Mouse (Mus musculus) gastrocnemius, postnatal 14 days (tissue): ENCODE data around the gene Mief2. TPM values are rescaled to one million over a fixed set of nuclear protein-coding genes. Genes with fewer than 3 reads are reported as not detected.

Experiments used
- DNase-seq: peaks from one replicate; pipeline ENCODE4 v3.0.0; 2021; ENCODE audit warnings: mixed read lengths
- intact Hi-C: fragments of 180-260 bp; cut with DNase I; formaldehyde crosslinking; loops from one replicate; pipeline ENCODE4 v1.15.1; 2025; ENCODE audit warnings: low total_unique reads
- total RNA-seq, 2 experiments: library from RNA; stranded (reverse); gene quantifications; 2 replicates each; pipeline ENCODE4 v1.2.3; 2021

Mief2 gene
- total RNA-seq, 2 experiments from 2014 or later, result 82.5 to 88.4 TPM

DNA sequence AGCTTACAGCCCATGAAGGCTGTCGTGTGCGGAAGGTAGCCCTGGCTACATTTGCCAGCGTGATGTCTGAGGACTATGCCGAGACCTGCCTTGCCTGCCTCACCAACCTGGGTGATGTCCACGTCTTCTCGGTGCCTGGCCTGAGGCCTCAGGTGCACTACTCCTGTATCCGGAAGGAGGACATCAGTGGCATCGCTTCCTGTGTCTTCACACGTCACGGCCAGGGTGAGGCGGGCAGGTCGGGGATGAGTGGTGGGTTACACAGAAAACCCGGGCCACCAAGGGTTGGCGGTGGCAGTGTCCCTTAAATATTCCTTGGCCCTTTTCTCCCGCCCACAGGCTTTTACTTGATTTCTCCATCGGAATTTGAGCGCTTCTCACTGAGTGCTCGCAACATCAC is 16.2 kb upstream of the Mief2 start:
- no peak for DNase-seq
- intact Hi-C loops, result no loop called here

DNA sequence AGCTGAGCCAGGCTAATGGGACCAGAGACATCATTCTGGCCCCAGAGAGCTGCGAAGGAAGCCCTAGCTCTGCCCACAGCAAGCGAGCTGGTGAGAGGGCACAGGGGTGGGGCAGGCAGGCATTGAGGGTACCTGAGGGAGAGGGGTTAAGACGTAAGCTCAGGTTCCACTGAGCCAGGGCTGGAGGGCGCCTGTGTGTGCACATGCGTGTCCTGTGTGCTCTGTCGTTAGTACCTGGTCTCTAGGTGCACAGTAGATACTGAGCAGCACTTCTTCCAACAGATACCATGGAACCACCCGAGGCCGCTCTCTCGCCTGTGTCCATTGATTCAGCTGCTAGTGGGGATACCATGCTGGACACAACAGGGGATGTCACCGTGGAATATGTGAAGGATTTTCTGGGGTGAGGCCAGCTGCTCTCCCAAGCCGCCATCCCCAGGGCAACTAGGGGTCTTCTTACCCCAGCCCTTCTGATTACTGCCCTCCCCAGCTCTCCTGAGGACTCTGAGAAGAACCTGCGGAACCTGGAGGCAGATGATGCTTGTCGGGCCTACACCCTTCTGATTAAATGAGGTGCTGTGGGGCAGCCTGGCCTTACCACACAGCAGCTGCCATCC is 15.5 kb upstream of the Mief2 start:
- intact Hi-C loops, result no loop called here
- DNase-seq, result no peak

DNA sequence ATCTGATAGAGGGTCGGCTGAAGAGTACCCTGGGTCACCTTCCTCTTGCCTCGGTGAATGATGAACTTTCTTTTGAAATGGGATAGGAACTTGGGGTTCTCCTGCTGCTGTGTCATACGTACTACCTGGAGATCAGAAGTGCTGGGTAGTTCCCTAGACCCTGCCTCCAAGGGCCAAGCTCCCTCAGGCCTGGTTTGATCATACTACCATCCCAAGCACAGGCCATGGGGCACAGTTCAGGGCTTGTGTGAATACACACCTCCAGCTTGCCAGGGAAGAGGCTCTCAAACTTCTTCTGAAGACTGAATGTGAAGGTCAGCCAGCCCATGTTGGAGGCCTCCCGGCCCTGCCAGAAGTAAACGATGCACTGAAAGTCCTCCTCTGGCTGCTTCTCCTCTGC is 12.4 kb upstream of the Mief2 start:
- intact Hi-C loops, result no loop called here
- DNase-seq, result no peak

DNA sequence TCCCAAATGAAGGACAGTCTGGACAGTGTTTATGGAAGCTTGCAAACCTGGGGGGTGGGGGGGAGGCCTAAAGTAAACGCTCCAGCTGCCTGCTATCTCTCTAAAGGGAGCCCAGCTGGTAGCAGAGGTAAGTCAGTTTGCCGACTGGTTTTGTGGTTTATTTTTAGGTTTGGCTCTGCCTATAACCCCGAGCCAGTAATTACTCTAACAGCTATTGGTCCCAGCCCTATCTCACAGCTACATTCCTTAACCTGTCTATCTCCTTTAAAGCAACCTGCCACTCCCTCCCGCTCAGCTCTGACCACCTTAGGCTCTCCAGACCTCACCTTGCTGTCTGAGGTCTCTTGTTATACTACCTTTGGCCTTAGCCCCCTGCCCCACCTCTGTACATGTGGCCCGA is 8.9 kb upstream of the Mief2 start:
- no peak for DNase-seq
- intact Hi-C loops, result no loop called here

DNA sequence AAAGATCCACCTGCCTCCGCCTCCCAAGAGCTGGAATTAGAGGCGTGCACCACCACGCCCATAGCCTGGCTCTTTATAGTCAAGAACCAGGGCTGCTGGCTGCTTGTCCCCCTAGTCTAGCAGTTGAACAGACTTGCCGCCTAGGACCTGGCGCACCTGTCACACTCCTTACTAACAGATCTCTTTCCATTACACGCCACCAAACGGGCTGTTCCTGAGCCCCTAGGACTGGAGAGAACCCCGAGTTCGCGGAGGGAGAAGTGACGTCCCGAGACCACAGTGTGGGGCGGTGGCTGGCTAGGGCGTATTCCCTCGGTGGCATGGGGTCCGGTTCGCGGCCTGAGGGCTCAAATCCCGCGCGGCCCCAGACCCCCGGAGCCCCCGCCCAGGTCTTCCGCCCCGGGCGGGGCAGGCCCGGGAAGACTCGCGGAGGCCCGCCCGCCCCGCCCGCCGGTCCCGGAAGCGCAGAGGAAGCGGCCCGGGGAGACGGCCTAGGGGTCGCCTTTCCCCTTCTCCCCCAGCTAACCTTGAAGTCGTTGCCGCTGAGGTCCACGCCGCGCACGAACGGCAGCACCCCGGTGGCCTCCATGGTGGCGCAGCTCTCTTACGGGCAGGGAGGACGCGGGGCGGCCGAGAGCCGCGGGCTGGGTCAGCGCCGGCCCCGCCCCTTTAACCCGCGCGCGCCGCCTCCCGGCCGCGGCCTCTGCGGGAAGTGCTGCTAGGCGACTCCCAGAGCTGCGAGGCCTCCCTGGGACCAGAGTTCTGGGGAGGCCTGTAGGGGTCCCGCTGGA is 1.4 kb upstream of the Mief2 start, which contains the start of gene Flii:
TSS of gene Flii (minus strand) at position 663 of the 791 bp plus-strand sequence.
- intact Hi-C loops, result no loop called here
- DNase-seq, result peak; percentile 87

- peak; percentile 9 for DNase-seq
- intact Hi-C loops, result no loop called here
Observed at GRCm38 (mm10) chr11:60727392-60728140, 632 bp upstream of the Mief2 start.

DNA sequence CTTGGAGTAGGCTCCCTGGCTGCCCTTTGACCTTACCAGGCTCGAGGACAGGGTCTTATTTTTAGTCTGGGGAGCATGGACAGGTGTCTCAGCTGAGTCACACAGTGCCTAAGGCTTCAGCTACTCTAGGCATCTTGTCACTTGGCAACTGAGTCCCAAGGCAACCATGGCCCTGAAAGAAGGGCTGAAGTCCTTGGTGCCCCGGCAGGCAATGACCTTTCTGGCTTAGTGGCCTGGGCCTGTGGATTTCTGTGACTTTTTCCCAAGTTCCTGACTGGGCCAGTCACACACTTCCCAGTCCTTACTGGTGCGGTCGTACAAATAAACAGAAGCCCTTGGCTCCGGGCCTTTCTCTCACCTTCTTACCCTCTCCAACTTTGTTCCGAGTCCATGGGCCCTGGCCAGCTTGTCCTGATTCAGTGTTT is 1.0 kb downstream of the Mief2 start:
- no peak for DNase-seq
- intact Hi-C loops, result no loop called here

DNA sequence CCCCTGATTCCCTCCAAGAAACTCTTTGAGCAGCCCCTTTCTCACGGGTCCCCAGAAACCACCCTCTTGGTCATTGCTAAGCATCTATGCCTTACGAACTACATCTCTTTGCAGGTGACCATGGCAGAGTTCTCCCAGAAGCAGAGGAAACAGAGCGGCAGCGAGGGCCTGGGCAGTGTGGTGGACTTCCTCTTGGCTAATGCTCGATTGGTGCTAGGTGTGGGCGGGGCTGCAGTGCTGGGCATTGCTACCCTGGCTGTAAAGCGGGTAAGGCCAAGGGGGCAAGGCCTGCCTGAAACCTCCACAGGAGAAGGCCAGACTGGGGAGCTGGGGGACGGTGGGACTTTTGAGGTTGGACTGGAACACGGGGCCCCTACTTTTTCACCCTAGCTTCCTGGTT is 2.0 kb downstream of the Mief2 start:
- intact Hi-C loops, result no loop called here
- no peak for DNase-seq

DNA sequence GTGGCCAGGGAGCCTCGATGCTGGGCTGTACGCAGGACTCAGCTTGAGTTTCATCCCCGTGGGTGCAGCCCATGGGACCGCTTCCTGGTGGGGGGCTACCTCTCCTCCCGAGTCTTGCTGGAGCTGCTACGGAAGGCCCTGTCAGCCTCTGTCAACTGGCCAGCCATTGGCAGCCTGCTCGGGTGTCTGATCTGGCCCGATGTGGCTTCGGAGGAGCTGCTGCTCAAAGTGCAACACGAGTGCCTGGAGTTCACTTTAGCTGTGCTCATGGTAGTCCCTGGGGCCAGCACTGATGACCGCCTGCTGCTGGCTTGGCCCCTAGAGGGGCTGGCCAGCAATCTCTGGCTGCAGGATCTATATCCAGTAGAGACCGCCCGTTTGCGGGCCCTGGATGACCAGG is 3.1 kb downstream of the Mief2 start:
- DNase-seq, result peak; percentile 73
- intact Hi-C loops, result no loop called here

DNA sequence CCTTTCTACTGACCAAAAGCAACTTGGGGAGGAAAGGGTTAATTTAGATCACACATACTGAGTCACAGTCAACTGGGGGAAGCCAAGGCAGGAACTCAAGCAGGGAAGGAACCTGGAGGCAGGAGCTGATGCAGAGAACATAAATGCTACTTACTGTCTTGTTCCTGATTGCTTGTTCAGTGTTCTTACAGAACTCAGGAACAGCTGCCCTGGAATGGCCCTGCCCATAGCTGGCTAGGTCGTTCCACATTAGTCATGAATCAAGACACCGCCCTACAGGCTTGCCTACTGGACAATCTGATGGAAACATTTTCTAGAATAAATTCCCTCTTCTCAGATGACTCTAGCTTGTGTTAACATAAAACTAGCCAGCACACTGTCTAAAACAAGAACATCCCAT is 6.0 kb downstream of the Mief2 start:
- intact Hi-C loops, result no loop called here
- DNase-seq, result peak; percentile 38

DNA sequence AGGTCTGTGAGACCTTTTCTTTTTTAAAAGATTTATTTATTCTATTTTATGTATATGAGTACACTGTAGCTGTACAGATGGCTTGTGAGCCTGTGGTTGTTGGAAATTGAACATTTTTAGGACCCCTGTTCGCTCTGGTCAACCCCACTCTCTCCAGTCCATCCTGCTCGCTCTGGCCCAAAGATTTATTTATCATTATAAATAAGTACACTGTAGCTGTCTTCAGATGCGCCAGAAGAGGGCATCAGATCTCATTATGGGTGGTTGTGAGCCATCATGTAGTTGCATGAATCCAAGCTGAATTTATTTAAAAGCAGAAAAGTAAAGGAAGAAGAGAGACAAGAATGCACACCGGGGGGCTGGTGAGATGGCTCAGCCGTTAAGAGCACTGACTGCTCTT is 7.0 kb downstream of the Mief2 start:
- intact Hi-C loops, result no loop called here
- no peak for DNase-seq

DNA sequence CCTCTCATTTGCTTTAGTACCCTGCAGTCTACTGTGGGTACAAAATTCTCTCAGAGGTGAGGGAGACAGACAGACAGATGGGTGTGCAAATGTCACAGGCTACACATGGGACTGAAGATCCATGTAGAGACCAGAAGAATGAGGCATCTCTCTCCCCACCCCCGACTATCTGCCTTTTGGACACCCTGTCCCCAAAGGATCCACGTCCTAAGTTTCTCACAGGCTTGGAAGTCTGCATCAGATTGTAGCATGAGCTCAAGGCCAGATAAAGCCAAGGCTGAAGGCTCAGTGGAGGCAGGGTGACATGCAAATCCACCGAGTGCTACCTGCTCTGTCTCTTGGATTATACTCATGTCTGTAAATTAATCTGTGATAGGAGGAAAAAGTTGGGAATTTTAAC is 8.3 kb downstream of the Mief2 start:
- intact Hi-C loops, result no loop called here
- DNase-seq, result no peak

DNA sequence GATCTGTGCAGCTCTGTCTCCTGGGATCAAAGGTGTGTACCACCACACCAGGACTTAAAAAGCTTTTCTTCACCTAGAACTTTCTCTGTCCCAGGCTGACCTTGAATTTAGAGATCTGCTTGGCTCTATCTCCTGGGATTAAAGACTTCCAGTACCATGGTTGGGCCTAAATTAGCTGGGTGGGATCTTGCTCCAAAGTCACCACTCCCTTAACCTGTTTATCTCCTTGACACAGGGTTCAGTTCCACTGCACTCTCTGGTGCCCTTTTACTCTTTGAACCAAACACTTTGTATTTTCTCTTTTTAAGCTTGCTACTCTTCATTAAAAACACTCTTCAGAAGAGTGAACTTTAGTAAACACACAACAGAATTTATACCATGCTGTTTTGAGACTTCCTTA is 9.3 kb downstream of the Mief2 start:
- no peak for DNase-seq
- intact Hi-C loops, result no loop called here

DNA sequence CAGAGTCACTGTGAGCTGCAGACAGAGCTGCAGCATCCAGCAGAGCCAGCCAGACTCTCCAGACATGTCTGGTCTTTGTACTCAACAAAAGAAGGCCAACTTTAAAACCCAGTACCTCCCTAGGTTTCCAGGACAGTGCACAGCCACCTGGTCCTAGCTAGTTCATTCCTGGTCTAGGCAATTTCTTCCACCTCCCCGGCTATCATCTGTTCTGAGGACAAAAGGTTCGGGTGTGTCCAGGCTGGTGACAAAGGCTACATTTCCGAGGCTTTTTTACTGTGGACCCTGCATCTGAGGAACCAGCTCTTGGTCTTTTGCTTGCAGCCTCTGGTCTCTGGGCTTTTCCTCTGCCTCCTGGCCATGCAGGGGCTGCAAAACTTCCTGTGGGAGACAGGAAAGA is 12.1 kb downstream of the Mief2 start:
- intact Hi-C loops, result loop anchor here (5.0 kb wide), 1 partner anchor 37 kb away; the partner anchor contains the start of genes Smcr8 and Top3a
- no peak for DNase-seq

DNA sequence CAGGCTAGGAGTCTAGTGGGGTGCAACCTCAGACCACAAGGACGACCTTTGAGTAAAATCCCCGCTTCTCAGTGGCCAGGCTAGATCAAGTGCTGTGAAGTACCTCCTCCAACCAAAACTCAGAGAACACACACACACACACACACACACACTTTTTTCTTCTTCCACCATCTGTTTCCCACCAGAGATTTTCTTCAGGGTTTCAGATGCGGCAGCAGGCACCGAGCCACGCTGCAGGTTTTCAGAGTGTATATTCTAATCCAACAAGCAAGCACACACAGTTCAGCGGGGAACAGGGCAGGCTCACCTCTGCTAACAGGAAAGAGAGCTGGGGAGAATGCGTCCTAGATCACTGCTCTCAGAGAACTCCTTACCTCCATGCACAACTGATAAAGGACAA is 27.4 kb downstream of the Mief2 start:
- intact Hi-C loops, result no loop called here
- DNase-seq, result no peak

- no peak for DNase-seq
Observed at GRCm38 (mm10) chr11:60761681-60762080, 33.5 kb downstream of the Mief2 start.

GRCm38 (mm10) chr11:60766969-60767368 is 38.8 kb downstream of the Mief2 start:
- intact Hi-C loops, result no loop called here
- DNase-seq, result no peak

More at GRCm38 (mm10) chr11:60761681-60762080, 33.5 kb downstream of the Mief2 start:
- intact Hi-C loops, result no loop called here

DNA sequence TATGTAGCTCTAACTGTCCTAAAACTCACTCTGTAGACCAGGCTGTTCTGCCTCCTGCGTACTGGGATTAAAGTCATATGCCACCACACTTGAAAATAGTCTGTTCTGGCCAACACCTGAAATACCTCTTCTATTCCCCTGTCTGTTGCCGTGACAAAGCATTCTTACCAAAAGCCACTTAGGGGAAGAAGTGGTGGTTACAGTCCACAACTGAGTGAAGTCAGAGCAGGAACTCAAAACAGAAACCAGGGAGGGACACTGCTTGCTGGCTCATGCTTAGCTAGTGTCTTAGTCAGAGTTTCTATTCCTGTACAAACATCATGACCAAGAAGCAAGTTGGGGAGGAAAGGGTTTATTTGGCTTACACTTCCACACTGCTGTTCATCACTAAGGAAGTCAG is 41.1 kb downstream of the Mief2 start:
- no peak for DNase-seq
- intact Hi-C loops, result no loop called here

- intact Hi-C loops, result no loop called here
- DNase-seq, result no peak
Observed at GRCm38 (mm10) chr11:60770776-60771175, 42.6 kb downstream of the Mief2 start.

DNA sequence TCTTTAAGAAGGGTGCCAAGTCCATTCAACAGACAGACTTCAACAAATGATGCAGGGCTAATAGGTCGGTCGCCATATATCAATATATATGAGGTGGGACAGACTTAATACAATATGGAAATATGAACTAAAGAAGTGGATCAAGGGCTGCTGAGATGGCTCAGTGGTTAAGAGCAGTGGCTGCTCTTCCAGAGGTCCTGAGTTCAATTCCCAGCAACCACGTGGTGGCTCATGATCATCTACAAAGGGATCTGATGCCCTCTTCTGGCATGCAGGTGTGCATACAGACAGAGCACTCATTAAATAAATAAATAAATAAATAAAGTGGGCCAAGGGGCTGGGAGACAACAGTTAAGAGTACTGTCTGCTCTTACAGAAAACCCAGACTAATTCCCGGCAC is 44.0 kb downstream of the Mief2 start:
- intact Hi-C loops, result no loop called here
- no peak for DNase-seq
